Mouse (Mus musculus) left cerebral cortex, adult 8-10 months (tissue): ENCODE measurements around the gene Syngr2. TPM values are rescaled to one million over a fixed set of nuclear protein-coding genes. Genes with fewer than 3 reads are reported as not detected.
"Not testable (repeated sequence)": the region's sequence is repeated elsewhere in the genome, so short reads cannot be mapped to it uniquely, and the experiment has no call there.

Experiments
- DNase-seq, 2 experiments: peaks; one replicate each; pipeline ENCODE4 v3.0.0; 2022; ENCODE audit warnings: low spot score in 2 of 2
- total RNA-seq, 4 experiments: library from RNA; stranded (reverse); gene quantifications; 2 replicates each; pipeline ENCODE4 v1.2.4; 2022

Gene Syngr2
- total RNA-seq, 4 experiments from 2014 or later: 12.2 to 23.8 (median 17.1) TPM

GRCm38 (mm10) chr11:117806781-117807180 is 2.7 kb upstream of the Syngr2 start:
- DNase-seq: no peak

DNA sequence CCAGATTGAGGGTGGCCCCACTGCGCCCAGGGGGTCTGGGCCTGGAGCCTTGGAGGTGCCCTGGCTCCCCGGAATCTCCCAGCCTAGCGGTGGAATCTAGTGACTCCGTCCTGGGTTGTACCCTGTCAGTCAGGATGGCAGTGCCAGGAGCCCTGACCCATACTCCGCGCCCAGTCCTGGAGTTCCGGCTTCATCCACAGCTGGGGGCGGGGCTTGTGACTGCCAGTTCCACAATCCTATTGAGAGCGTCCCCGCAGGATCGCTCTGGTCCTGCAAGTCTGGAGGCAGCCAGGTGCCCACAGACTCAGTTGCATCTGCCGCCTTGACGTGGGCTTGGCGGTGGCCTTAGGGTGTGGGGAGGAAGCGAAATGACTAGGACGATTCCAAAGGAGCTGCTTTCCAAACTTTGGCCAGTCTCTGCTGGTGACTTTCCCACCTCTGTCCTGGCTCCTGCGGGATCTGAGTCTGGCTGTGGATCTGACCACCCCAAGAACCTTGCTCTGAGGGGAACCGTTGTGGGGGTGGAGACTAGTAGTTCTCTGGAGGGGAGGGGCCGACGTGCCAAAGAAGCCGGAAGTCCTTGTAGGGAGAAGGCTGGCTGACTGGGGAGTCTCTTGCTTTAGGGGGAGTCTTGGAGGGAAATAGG is 1.1 kb downstream of the Syngr2 start:
- DNase-seq: peak in 1 of 2 experiments; percentile 65

GRCm38 (mm10) chr11:117813867-117814266 is 4.4 kb downstream of the Syngr2 start:
- no peak for DNase-seq

DNA sequence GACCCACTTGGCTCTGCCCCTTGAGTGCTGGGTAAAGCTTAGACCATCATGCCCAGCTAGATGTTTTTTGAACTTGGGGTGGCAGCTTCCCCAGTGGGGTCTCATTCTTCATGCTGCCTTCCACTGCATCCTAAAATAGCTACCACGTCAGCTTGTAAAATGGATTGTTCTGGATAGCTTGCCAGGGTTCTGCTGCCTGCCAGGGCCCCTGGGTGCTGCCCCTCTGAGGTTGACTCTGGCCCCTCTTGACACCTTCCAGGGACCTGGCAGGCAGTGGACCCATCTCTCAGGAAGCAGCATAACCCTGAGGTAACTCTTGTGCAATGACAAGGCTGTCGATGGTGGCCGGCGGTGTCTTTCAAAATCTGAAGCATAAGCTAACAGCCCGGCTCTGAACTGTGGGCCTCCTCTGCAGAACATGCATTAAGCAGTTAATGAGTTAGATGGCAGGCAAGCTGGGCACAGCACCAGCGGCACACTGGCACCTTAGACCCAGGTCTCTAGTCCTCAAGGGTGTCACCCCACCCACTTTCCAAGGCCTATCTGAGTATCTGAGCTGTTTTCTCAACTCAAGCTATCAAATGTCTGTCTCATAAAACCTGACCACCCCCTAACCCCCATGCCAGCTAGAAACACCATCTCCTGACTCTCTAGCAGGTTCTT is 5.4 kb downstream of the Syngr2 start:
- DNase-seq: no peak

GRCm38 (mm10) chr11:117815850-117816249 is 6.4 kb downstream of the Syngr2 start:
- DNase-seq: not testable (repeated sequence)

DNA sequence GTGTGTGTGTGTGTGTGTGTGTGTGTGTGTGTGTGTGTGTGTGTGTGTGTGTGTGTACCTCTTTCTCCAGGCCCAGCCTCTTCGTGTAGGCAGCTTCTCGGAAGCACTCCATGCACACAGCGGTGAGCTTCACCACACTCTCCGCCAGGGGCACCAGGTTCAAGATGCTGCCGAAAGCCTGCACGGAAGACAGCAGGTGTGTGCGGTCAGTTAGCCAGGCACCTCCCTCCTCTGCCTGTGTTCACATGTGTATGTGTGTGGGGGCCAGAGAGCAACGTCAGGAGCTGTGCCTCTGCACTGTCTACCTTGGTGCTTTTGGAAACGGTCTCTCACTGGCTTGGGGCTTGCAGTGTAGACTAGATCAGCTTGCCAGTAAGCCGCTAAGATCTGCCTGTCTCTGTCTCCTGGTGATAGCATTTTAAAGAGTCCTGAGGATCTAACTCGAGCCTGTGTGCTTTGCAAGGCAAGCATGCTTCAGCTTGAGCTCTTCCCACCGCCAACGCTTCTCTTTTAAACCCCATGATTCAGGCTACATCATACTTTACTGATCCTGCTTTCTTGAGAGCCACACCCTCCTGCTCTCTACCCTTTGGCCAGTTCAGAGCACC is 7.0 kb downstream of the Syngr2 start:
- no peak for DNase-seq

DNA sequence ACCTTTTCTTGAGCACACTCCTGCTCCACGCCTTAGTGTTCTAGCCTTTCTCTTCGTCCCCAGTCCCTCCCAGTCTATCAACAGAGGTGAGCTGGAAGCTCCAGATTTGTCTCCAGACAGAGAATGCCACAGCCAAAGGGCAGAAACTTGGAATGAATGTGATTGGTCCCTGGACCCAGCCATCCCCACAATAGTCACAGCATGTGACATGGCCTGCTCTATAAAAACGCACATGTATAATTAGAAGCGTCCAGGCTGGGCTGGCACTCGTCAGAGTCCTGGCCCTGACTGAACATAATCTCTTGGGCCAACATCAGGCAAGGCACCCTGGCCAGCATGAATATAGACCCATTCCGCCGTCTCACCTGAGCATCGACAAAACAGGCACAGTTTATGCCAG is 9.6 kb downstream of the Syngr2 start:
- no peak for DNase-seq

- no peak for DNase-seq
Observed at GRCm38 (mm10) chr11:117820173-117820572, 10.7 kb downstream of the Syngr2 start.

DNA sequence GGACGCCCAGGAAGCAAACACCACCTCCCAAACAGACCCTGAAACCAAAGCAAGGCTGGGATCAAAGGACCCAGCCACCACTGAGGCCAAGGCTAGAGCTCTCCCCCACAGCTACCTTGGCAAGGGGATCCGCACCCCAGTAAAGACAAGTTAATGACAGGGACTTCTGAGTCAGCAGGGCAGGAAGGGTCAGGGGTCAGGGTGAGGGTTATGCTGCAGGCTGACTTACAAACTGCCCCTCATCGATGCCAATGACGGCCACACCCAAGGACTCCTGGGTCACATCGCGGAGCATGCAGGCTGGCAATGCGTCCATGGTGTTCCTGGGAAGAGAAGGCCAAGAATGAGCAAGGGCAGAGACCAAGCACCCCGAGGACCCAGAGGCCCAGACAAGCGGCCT is 12.4 kb downstream of the Syngr2 start:
- DNase-seq: no peak

GRCm38 (mm10) chr11:117822728-117823241 is 13.3 kb downstream of the Syngr2 start:
- DNase-seq: no peak

DNA sequence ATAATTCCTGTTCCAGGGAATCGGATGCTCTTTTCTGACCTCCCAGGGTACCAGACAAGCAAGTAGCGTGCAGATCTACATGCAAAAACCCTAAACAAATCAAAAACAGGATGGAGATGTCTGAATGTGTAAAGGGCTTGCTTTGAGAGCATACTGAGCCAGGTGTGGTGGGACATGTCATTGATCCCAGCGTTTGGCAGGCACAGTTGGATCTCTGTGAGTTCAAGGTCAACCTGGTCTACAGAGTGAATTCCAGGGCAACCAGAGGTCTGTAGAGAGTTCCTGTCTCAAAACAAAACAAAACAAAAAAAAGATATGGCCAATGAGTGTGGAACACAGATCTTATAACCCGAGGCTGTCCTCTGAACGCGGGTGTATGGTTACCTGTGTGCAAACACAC is 13.9 kb downstream of the Syngr2 start:
- DNase-seq: no peak

GRCm38 (mm10) chr11:117824060-117824969 is 14.8 kb downstream of the Syngr2 start:
- DNase-seq: peak; percentile 45 to 71

DNA sequence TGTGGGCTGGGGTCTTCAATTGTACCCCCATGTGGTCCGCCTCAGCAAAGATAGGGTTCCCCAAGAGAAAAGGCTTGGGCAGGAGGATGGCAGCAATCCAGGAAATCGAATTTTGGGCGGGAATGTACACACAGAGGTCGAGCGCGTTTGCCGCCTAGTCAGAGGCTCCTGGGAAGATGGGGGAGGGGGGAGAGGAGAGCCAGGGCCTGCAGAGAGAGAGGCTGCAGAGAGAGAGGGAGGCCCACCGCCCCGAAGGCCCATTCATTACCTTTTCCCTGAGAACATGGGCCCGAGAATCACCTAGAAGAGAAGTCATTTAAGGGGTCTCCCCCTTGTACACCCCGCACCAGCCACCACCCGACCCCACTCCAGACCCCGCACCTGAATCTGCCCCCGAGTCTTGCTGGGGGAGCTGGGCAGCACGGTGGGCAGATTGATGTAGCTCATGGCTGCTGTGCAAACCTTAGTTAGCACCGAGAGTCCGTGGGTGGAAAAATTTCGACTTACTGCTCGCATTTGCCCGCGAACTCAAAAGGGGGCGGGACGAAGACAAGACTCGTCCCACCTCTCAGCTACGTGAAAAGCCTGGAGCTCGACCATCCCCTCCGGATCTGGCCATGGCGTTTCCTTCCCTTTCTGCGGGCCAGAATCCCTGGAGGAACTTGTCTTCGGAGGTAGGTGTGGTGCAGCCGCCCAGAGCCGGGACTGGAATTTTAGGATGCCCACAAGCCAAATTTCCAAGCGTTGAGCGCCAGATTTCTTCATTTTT is 16.0 kb downstream of the Syngr2 start, which contains the start of the genes Afmid and Tk1:
Gene Afmid, plus strand, starts transcription at position 592 of the 769 bp plus-strand sequence.
Gene Tk1, minus strand, starts transcription at position 760 of the 769 bp plus-strand sequence.
- no peak for DNase-seq

GRCm38 (mm10) chr11:117826164-117826563 is 16.7 kb downstream of the Syngr2 start:
- no peak for DNase-seq

DNA sequence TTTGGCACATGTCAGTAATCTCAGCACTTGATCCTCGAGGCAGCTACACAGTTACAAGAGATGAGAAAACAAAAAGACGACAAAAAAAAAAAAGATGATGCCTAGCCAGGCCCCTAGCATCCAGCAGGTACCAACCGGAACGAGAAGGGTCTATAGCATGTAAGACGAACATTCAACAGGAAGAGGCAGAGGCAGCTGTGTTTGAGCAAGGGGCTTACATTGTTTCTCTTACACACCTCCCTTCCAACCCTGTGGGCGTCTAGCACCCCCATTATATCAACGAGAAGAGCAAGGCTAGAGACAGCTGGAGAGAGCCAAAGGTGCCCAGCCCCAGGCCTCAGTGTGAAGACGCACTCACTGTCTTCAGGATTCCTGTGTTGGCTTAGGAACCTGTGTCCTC is 17.4 kb downstream of the Syngr2 start:
- no peak for DNase-seq

DNA sequence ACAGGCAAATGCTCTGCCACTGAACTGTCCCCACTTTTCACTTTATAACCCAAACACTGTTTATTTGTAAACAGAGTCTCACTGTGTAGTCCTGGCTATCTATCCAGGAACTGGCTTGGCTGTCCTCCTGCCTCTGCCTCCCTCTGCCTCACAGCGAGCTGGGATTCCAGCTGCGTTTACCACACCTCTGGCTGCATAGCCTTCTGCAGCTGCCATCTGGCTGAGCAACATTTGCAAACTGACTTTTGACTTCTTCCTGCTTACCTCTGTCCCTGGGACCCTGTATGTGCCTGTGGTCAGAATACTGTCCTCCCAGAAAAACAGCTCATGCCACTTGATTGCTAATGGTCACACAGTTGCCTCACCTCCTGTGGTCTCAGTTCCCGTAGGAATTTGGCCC is 17.9 kb downstream of the Syngr2 start:
- no peak for DNase-seq

GRCm38 (mm10) chr11:117828149-117828887 is 18.9 kb downstream of the Syngr2 start:
- DNase-seq: no peak

DNA sequence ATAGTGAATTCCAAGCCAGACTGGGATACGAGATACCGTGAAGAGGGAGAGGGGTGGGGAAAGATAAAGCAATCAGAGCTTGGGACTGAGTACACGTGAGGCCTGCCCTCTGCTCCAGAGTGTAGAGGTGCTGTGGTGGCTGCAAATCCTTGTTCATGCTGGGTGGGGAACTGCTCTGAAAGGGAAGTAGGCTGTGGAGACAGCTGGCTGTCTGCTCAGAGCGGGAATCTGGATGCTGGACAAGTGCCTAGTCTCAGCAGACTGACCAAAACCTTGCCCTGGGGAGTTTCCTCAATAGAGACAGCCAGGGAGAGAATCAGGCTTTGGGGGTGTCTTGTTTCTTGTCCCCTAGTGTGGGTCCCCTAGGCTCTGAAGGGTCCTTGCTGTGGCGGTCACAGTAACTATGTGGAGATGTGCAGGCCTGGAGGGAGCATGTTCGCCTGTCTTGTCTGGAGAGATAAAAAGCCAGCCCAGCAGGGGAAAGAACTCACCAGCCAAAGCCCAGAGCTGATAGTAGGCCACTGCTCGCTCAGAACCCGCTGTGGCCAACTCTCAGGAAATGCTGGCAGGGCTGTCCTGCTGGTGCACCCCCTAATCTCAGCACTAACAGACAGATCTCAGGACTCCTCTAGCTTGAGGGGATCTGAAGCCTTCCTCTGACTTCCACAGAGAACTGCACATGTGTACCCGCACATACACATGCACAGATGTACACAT is 19.6 kb downstream of the Syngr2 start:
- no peak for DNase-seq

GRCm38 (mm10) chr11:117829671-117830215 is 20.3 kb downstream of the Syngr2 start:
- no peak for DNase-seq
